Mouse (Mus musculus) ovary, postnatal 36 days (tissue): ENCODE data around the gene Kdm6b.

Experiments
- DNase-seq: peaks from one replicate; pipeline ENCODE4 v3.0.0; 2022; ENCODE audit warnings: low spot score, mixed read lengths

Kdm6b gene

GRCm38 (mm10) chr11:69366157-69366854, 47.2 kb downstream of the Kdm6b start:
- peak; percentile 97 for DNase-seq

GRCm38 (mm10) chr11:69365722-69366121, 47.8 kb downstream of the Kdm6b start:
- no peak for DNase-seq

- DNase-seq = peak; percentile 97
Observed at GRCm38 (mm10) chr11:69364910-69365309, 48.6 kb downstream of the Kdm6b start.

- no peak for DNase-seq
Observed at GRCm38 (mm10) chr11:69364376-69364775, 49.1 kb downstream of the Kdm6b start.

GRCm38 (mm10) chr11:69362479-69362878, 51.0 kb downstream of the Kdm6b start:
- DNase-seq = no peak

GRCm38 (mm10) chr11:69362021-69362420, 51.5 kb downstream of the Kdm6b start:
- DNase-seq = no peak

GRCm38 (mm10) chr11:69357690-69358089, 55.8 kb downstream of the Kdm6b start:
- no peak for DNase-seq

- DNase-seq = no peak
Observed at GRCm38 (mm10) chr11:69356544-69356943, 56.9 kb downstream of the Kdm6b start.
